Mouse (Mus musculus) heart, adult 2 months (tissue): Measurements from ENCODE around the gene Pdss2. TPM values are rescaled to one million over a fixed set of nuclear protein-coding genes. Genes with fewer than 3 reads are reported as not detected.

ENCODE experiments used
- DNase-seq, 2 experiments: peaks; one replicate each; pipeline ENCODE4 v3.0.0; 2021
- H3K27ac ChIP-seq: fragments of 200-600 bp; 2 replicates; pipeline ENCODE4 v1.8.1; 2022
- H3K27me3 ChIP-seq: fragments of 200-500 bp; 2 replicates; pipeline ENCODE4 v1.6.1; 2012; ENCODE audit warnings: mild to moderate bottlenecking, low read length, inconsistent platforms, mixed read lengths; ENCODE audit not compliant: control insufficient read depth, insufficient read depth
- H3K36me3 ChIP-seq: fragments of 200-500 bp; 2 replicates; pipeline ENCODE4 v1.6.1; 2012; ENCODE audit warnings: low read length, inconsistent platforms; ENCODE audit not compliant: control insufficient read depth, insufficient read depth
- H3K4me1 ChIP-seq: fragments of 200-500 bp; 2 replicates; pipeline ENCODE4 v1.6.1; 2011; ENCODE audit warnings: low read length; ENCODE audit not compliant: control insufficient read depth, insufficient read depth
- H3K4me3 ChIP-seq: fragments of 200-600 bp; 2 replicates; pipeline ENCODE4 v1.8.1; 2022
- H3K79me2 ChIP-seq: fragments of 200-500 bp; replicated peaks from 2 replicates; pipeline ENCODE4 v1.6.1; 2012; ENCODE audit warnings: mild to moderate bottlenecking, inconsistent platforms, low read length, moderate library complexity, mixed read lengths; ENCODE audit not compliant: control insufficient read depth, insufficient read depth
- H3K9ac ChIP-seq: fragments of 200-500 bp; 2 replicates; pipeline ENCODE4 v1.6.1; 2012; ENCODE audit warnings: low read depth, mild to moderate bottlenecking, control low read depth, inconsistent platforms, low read length, mixed read lengths
- CTCF ChIP-seq: fragments of 200-600 bp; IDR thresholded peaks from 2 replicates; pipeline ENCODE4 v1.8.1; 2022; ENCODE audit warnings: antibody characterized with exemption, mild to moderate bottlenecking, moderate library complexity
- EP300 ChIP-seq: fragments of 200-500 bp; IDR thresholded peaks from 2 replicates; pipeline ENCODE4 v1.6.1; 2011; ENCODE audit warnings: low read depth, low read length, control low read depth; ENCODE audit not compliant: insufficient read depth
- POLR2A ChIP-seq: fragments of 200-500 bp; IDR thresholded peaks from 2 replicates; pipeline ENCODE4 v1.6.1; 2011; ENCODE audit warnings: mild to moderate bottlenecking, low read depth, low read length, control low read depth; ENCODE audit not compliant: insufficient read depth
- WGBS: fragments of 180-500 bp; shearing (Covaris S2); methylation state at CpG from one replicate; pipeline ENCODE4 v1.1.7; 2018; 5-methylcytosine and 5-hydroxymethylcytosine counted together
- intact Hi-C: fragments of 180-260 bp; cut with DNase I; formaldehyde crosslinking; loops from one replicate; pipeline ENCODE4 v1.15.1; 2025
- polyA plus RNA-seq: library from polyadenylated mRNA; depleted of rRNA; stranded (reverse); fragments of >200 nt; gene quantifications from 2 replicates; pipeline ENCODE4 v1.2.3, GENCODE M21; 2012
- total RNA-seq, 2 experiments: library from RNA; stranded (reverse); gene quantifications; 2 replicates each; pipeline ENCODE4 v1.2.3; 2021

Gene Pdss2
- total and polyA plus RNA-seq, 3 experiments: 16.6 to 33.7 (median 31.1) TPM

DNA sequence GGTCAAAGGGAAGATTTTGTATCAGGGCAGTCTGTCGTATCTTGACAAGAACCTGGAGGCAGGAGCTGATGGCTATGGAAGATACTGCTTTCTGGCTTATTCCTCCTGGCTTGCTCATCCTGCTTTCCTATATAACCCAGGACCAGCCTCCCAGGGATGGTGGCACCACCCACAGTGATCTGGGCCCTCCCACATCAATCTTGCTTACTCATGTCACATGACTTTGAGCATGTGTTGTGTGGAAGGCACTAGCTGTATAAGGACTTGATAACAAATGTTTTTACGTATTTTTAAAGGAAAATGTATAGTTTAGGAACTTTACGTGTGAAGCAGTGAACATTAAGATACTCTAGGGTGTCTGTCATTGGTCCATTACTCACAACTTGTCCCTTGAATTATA, 161.4 kb downstream of the Pdss2 start:
- no peak overlapping the region for H3K4me3 ChIP-seq
- H3K27me3 ChIP-seq: no peaks in the 10 kb centered on the region
- peaks cover 3% of the 10 kb centered on the region for H3K4me1 ChIP-seq
- TF ChIP-seq EP300 (no peak), CTCF (no peak)
- WGBS: 97% methylated on average over 3 of the region's 3 CpGs
- intact Hi-C loops: no loop called here
- H3K36me3 ChIP-seq: no peaks in the 10 kb centered on the region
- H3K9ac ChIP-seq: no peak overlapping the region
- no peaks in the 10 kb centered on the region for H3K79me2 ChIP-seq
- H3K27ac ChIP-seq: no peak overlapping the region
- DNase-seq: no peak

GRCm38 (mm10) chr10:43384623-43385022, 163.3 kb downstream of the Pdss2 start:
- H3K4me3 ChIP-seq: no peak overlapping the region
- no peak for DNase-seq
- peaks cover 2% of the 10 kb centered on the region; the same call in 1 of the 2 replicates for H3K4me1 ChIP-seq
- no peaks in the 10 kb centered on the region for H3K36me3 ChIP-seq
- H3K27me3 ChIP-seq: no peaks in the 10 kb centered on the region
- intact Hi-C loops: no loop called here
- TF ChIP-seq EP300 (no peak), POLR2A (no peak), CTCF (no peak)
- no peaks in the 10 kb centered on the region for H3K79me2 ChIP-seq
- H3K27ac ChIP-seq: no peak overlapping the region
- no peak overlapping the region for H3K9ac ChIP-seq
- WGBS: 58% methylated on average over 5 of the region's 5 CpGs

- intact Hi-C loops: no loop called here
- TF ChIP-seq CTCF (no peak), POLR2A (no peak), EP300 (no peak)
Measured at GRCm38 (mm10) chr10:43392921-43393320, 171.6 kb downstream of the Pdss2 start.

GRCm38 (mm10) chr10:43393818-43394217, 172.5 kb downstream of the Pdss2 start:
- WGBS: 82% methylated on average over 6 of the region's 6 CpGs
- no peak for TF ChIP-seq EP300
- TF ChIP-seq CTCF: no peak
- TF ChIP-seq POLR2A: no peak
- Histone ChIP-seq H3K79me2 (no peaks in the 10 kb centered on the region), H3K9ac (no peak overlapping the region), H3K36me3 (no peaks in the 10 kb centered on the region), H3K4me1 (no peaks in the 10 kb centered on the region), H3K27me3 (no peaks in the 10 kb centered on the region), H3K27ac (no peak overlapping the region), H3K4me3 (no peak overlapping the region)
- DNase-seq: no peak
- intact Hi-C loops: no loop called here

More at GRCm38 (mm10) chr10:43392921-43393320, 171.6 kb downstream of the Pdss2 start:
- no peak for DNase-seq
- no peaks in the 10 kb centered on the region for H3K79me2 ChIP-seq
- no peak overlapping the region for H3K9ac ChIP-seq
- 100% methylated on average over 2 of the region's 2 CpGs for WGBS
- no peak overlapping the region for H3K27ac ChIP-seq
- H3K36me3 ChIP-seq: no peaks in the 10 kb centered on the region
- H3K4me1 ChIP-seq: no peaks in the 10 kb centered on the region
- no peaks in the 10 kb centered on the region for H3K27me3 ChIP-seq
- H3K4me3 ChIP-seq: no peak overlapping the region

- Histone ChIP-seq H3K27ac (no peak overlapping the region), H3K4me3 (no peak overlapping the region), H3K9ac (no peak overlapping the region), H3K36me3 (no peaks in the 10 kb centered on the region), H3K27me3 (no peaks in the 10 kb centered on the region), H3K79me2 (no peaks in the 10 kb centered on the region), H3K4me1 (no peaks in the 10 kb centered on the region)
- DNase-seq: no peak
- TF ChIP-seq POLR2A (no peak), CTCF (no peak)
- intact Hi-C loops: no loop called here
- WGBS: 83% methylated on average over 4 of the region's 4 CpGs
Measured at GRCm38 (mm10) chr10:43395824-43396223, 174.5 kb downstream of the Pdss2 start.

GRCm38 (mm10) chr10:43399596-43400316, 178.5 kb downstream of the Pdss2 start:
- TF ChIP-seq CTCF (no peak), EP300 (no peak), POLR2A (no peak)
- no peaks in the 10 kb centered on the region for H3K4me1 ChIP-seq
- H3K79me2 ChIP-seq: no peaks in the 10 kb centered on the region
- 77% methylated on average over 7 of the region's 7 CpGs for WGBS
- no peak for DNase-seq
- intact Hi-C loops: no loop called here
- H3K27me3 ChIP-seq: no peaks in the 10 kb centered on the region
- H3K36me3 ChIP-seq: no peaks in the 10 kb centered on the region
- H3K4me3 ChIP-seq: no peak overlapping the region
- H3K27ac ChIP-seq: no peak overlapping the region
- H3K9ac ChIP-seq: no peak overlapping the region
